Mouse (Mus musculus) macrophage (primary cell): ENCODE results near the gene Cyp2t4. TPM values are rescaled to one million over a fixed set of nuclear protein-coding genes. Genes with fewer than 3 reads are reported as not detected.

Experiments
- polyA plus RNA-seq: library from polyadenylated mRNA; stranded (reverse); fragments of 250-400 nt; gene quantifications from 3 replicates; pipeline ENCODE4 v1.2.4, GENCODE M21; 2018; ENCODE audit warnings: inconsistent platforms

Gene Cyp2t4
- polyA plus RNA-seq, 1 experiment from 2014 or later: not detected

Other genes starting within 250 kb of the Cyp2t4 start
- gene Cyp2a22, start 214.3 kb upstream of the Cyp2t4 start, polyA plus RNA-seq: not detected in 3 replicates
- not detected in 3 replicates for gene Cyp2a12, start 124.6 kb upstream of the Cyp2t4 start, polyA plus RNA-seq
- not detected in 3 replicates for gene Cyp2f2, start 33.8 kb upstream of the Cyp2t4 start, polyA plus RNA-seq
- 31.1 to 40.6 TPM (median 35.8 TPM) in 3 replicates for gene Egln2, start 13.1 kb downstream of the Cyp2t4 start, polyA plus RNA-seq
- 38.2 to 73.8 TPM (median 68.8 TPM) in 3 replicates for gene Rab4b, start 25.2 kb downstream of the Cyp2t4 start, polyA plus RNA-seq
- gene Gm21983, start 27.4 kb downstream of the Cyp2t4 start, polyA plus RNA-seq: not detected in 3 replicates
- gene Mia, start 27.4 kb downstream of the Cyp2t4 start, polyA plus RNA-seq: not detected in 3 replicates
- gene BC024978, start 42.1 kb downstream of the Cyp2t4 start, polyA plus RNA-seq: 5.6 to 8.4 TPM (median 6.5 TPM) in 3 replicates
- gene Snrpa, start 42.6 kb downstream of the Cyp2t4 start, polyA plus RNA-seq: 56.0 to 80.4 TPM (median 77.1 TPM) in 3 replicates
- 4.0 to 6.8 TPM (median 6.2 TPM) in 3 replicates for gene Itpkc, start 74.9 kb downstream of the Cyp2t4 start, polyA plus RNA-seq
- 15.6 to 17.3 TPM (median 16.0 TPM) in 3 replicates for gene Coq8b, start 79.3 kb downstream of the Cyp2t4 start, polyA plus RNA-seq
- gene Numbl, start 104.7 kb downstream of the Cyp2t4 start, polyA plus RNA-seq: 2.0 to 3.1 TPM (median 2.4 TPM) in 3 replicates
- not detected in 3 replicates for gene Ltbp4, start 184.0 kb downstream of the Cyp2t4 start, polyA plus RNA-seq
- gene Shkbp1, start 202.3 kb downstream of the Cyp2t4 start, polyA plus RNA-seq: 21.9 to 44.4 TPM (median 32.6 TPM) in 3 replicates
- gene Gm20479, start 203.7 kb downstream of the Cyp2t4 start, polyA plus RNA-seq: 0.64 to 1.2 TPM in 2 of 3 replicates, not detected in the other